Mouse (Mus musculus) urinary bladder, postnatal 0 days (tissue): ENCODE data around the gene Rragc. TPM values are rescaled to one million over a fixed set of nuclear protein-coding genes. Genes with fewer than 3 reads are reported as not detected.

Experiments used
- polyA plus RNA-seq: library from polyadenylated mRNA; unstranded; fragments of >200 nt; fragmentation: Nextera tagmentation; extraction: Ambion mirVana; gene quantifications from 2 replicates; pipeline ENCODE4 v1.2.1, GENCODE M21; 2015

The Rragc gene
- 42.6 and 48.2 TPM in 2 replicates for polyA plus RNA-seq

GRCm38 (mm10) chr4:123916748-123917547 is at the start of gene Rragc:
TSS of gene Rragc (plus strand) at chr4:123917446.

DNA sequence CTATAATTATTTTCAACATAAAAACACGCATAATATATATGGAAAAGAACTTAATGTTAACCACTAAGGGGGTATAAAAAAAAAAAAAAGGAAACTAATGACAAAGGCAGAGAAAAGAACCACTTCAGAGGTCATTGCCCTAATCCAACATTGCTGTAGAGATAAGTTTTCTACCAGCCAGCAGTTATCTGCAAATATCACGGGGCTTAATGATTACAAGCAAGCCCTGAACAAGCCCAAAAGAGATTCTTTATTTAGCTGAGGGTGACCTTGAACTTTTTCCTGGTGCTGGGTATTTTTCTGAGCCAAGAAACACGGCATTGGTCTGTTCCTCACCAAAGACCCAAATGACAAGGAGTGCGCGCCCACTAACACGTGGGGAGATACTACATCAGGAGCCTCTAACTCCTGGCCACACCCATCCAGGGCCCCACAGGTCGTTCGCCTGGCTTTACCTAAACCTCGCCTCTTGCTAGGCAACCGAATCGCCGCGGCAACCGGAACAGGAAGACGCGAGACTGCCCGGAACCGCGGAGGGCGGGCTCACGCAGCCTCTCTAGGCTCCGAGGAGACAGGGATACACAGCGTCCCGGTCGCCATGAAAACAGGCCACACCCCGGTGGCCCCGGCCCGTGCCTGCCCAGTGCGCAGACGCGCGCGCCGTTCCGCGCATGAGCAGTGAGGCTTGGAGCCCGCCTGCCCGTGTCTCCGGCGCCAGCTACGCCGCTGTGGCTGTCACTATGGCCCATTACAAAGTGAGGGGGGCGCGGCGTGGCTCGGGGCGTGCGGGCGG is 12.7 kb upstream of the Rragc start, which contains the start of gene Mycbp:
TSS of gene Mycbp (plus strand) at position 500 of the 793 bp plus-strand sequence.

DNA sequence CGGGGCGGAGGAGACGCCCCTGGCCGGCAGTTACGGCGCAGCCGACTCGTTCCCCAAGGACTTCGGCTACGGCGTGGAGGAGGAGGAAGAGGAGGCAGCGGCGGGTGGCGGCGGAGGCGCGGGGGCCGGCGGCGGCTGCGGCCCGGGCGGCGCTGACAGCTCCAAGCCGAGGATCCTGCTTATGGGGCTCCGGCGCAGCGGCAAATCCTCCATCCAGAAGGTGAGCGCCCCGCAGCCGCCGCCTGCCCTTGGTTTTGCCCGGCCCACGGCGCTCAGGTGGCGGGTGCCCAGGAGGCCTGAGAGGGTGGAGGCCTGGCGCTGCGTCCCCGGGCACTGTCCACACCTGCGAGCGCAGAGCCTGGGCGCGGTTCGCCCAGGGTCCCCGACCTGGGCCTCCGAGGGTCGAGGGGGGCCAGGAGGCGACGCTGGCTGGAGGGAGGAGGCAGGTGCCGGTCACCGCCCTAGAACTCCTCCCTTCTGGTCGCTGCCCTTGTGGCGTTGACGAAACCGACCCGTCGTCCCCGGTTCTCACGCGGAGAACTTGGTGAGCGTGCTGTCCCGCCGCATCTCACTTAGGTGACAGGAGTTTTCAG is 398 bp downstream of the Rragc start, which contains the start of gene 4930535I16Rik:
TSS of gene 4930535I16Rik (minus strand) at position 475 of the 593 bp plus-strand sequence.

Other genes with a start within 250 kb of the Rragc start
- 28.9 and 34.6 TPM in 2 replicates for gene Macf1, start 233.1 kb upstream of the Rragc start, polyA plus RNA-seq
- 391 and 407 TPM in 2 replicates for gene Ndufs5, start 199.2 kb upstream of the Rragc start, polyA plus RNA-seq
- gene Akirin1, start 167.1 kb upstream of the Rragc start, polyA plus RNA-seq = 39.9 and 47.0 TPM in 2 replicates
- 10.7 and 11.2 TPM in 2 replicates for gene Rhbdl2, start 129.6 kb upstream of the Rragc start, polyA plus RNA-seq
- gene 4933427I04Rik, start 57.8 kb upstream of the Rragc start, polyA plus RNA-seq = not detected in 2 replicates
- 45.4 and 49.1 TPM in 2 replicates for gene Mycbp, start 12.6 kb upstream of the Rragc start, polyA plus RNA-seq
- gene 4930535I16Rik, start 576 bp downstream of the Rragc start, polyA plus RNA-seq = not detected in 2 replicates